Mouse (Mus musculus) spleen, adult 2 months (tissue): ENCODE measurements around the gene Miox. TPM values are rescaled to one million over a fixed set of nuclear protein-coding genes. Genes with fewer than 3 reads are reported as not detected.
A peak's percentile ranks its signal among the peaks of the same experiment; 100 is the strongest.

Experiments
- DNase-seq, 2 experiments: peaks; one replicate each; pipeline versions ENCODE4 v3.0.0 to v3.0.0-alpha.2; 2012 to 2021; ENCODE audit warnings: low spot score in 2 of 2, low read depth in 1 of 2
- H3K27ac ChIP-seq: fragments of 200-500 bp; 2 replicates; pipeline ENCODE4 v1.5.1; 2012; ENCODE audit warnings: low read length, inconsistent platforms; ENCODE audit not compliant: insufficient read depth
- H3K27me3 ChIP-seq: fragments of 200-500 bp; 2 replicates; pipeline ENCODE4 v1.6.1; 2012; ENCODE audit warnings: mild to moderate bottlenecking, moderate library complexity, low read length, inconsistent platforms; ENCODE audit not compliant: control insufficient read depth, insufficient read depth
- H3K36me3 ChIP-seq: fragments of 200-500 bp; 2 replicates; pipeline ENCODE4 v1.6.1; 2012; ENCODE audit warnings: mild to moderate bottlenecking, low read length, inconsistent platforms; ENCODE audit not compliant: control insufficient read depth, insufficient read depth
- H3K4me1 ChIP-seq: fragments of 200-500 bp; 2 replicates; pipeline ENCODE4 v1.6.1; 2011; ENCODE audit warnings: inconsistent platforms; ENCODE audit not compliant: control insufficient read depth, insufficient read depth, insufficient read length
- H3K4me3 ChIP-seq: fragments of 200-500 bp; 2 replicates; pipeline ENCODE4 v1.5.1; 2011; ENCODE audit warnings: mild to moderate bottlenecking, inconsistent platforms; ENCODE audit not compliant: insufficient read depth, insufficient read length; ENCODE audit errors: extremely low read depth
- CTCF ChIP-seq: fragments of 200-500 bp; IDR thresholded peaks from 2 replicates; pipeline ENCODE4 v1.5.1; 2011; ENCODE audit warnings: mild to moderate bottlenecking, inconsistent platforms; ENCODE audit not compliant: insufficient read depth, insufficient read length, insufficient replicate concordance; ENCODE audit errors: extremely low read depth
- POLR2A ChIP-seq: fragments of 200-500 bp; IDR thresholded peaks from 2 replicates; pipeline ENCODE4 v1.6.1; 2011; ENCODE audit warnings: low read depth, low read length, inconsistent platforms
- WGBS: fragments of 180-500 bp; shearing (Covaris S2); methylation state at CpG from one replicate; pipeline ENCODE4 v1.1.7; 2018; 5-methylcytosine and 5-hydroxymethylcytosine counted together
- polyA plus RNA-seq: library from polyadenylated mRNA; depleted of rRNA; stranded (reverse); fragments of >200 nt; gene quantifications from 2 replicates; pipeline ENCODE4 v1.2.3, GENCODE M21; 2012; rRNA removed

The Miox gene
- polyA plus RNA-seq, 1 experiment = 1.4 TPM

GRCm38 (mm10) chr15:89377938-89378828 is 44.0 kb downstream of the Miox start:
- no peak for TF ChIP-seq POLR2A
- TF ChIP-seq CTCF = no peak
- WGBS = 18% methylated on average over 46 of the region's 46 CpGs
- H3K27me3 ChIP-seq = peaks cover 9% of the 10 kb centered on the region
- H3K36me3 ChIP-seq = no peaks in the 10 kb centered on the region
- H3K4me1 ChIP-seq = peaks cover 7% of the 10 kb centered on the region
- H3K4me3 ChIP-seq = peak overlapping the region; percentile 24; the same call in 1 of the 2 replicates
- no peak overlapping the region for H3K27ac ChIP-seq
- no peak for DNase-seq

- DNase-seq = no peak
- peaks cover 9% of the 10 kb centered on the region for H3K27me3 ChIP-seq
- peak within 1 kb of the TSS; percentile 24; the same call in 1 of the 2 replicates for H3K4me3 ChIP-seq
- WGBS = 3% methylated on average over 33 of the region's 33 CpGs
- TF ChIP-seq POLR2A (no peak), CTCF (no peak)
- H3K36me3 ChIP-seq = no peaks in the 10 kb centered on the region
- peaks cover 6% of the 10 kb centered on the region for H3K4me1 ChIP-seq
- H3K27ac ChIP-seq = no peak within 1 kb of the TSS
Measured at GRCm38 (mm10) chr15:89378831-89379401, 44.7 kb downstream of the Miox start, which contains the start of gene Odf3b. Gene Odf3b, minus strand, starts transcription at chr15:89379282.

- Histone ChIP-seq H3K36me3 (no peaks in the 10 kb centered on the region), H3K27ac (no peak overlapping the region), H3K4me3 (no peak overlapping the region), H3K4me1 (peaks cover 3% of the 10 kb centered on the region; the same call in 1 of the 2 replicates), H3K27me3 (peaks cover 9% of the 10 kb centered on the region)
- WGBS = 10% methylated on average over 10 of the region's 10 CpGs
- no peak for DNase-seq
- no peak for TF ChIP-seq CTCF
- TF ChIP-seq POLR2A = no peak
Measured at GRCm38 (mm10) chr15:89379429-89379828, 45.2 kb downstream of the Miox start.

DNA sequence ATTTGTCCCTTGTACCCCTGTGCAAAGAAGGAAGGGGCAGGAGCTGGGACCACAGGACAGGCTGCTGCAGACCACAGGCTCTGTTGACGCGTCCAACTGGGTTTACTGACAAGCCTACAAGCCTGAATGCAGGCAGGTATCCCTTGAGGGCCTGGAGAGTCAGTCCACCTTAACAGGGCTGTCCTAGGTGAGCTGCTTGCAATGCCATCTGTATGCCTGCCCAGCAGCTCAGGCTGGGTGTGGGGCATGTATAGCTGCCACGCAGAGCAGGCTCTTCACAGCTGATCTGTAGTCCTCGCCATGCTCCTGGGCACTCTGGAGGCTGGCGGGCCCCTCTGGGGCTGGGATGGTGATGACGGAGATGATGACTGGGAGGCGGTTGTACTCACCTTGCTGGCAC is 50.4 kb downstream of the Miox start, which contains the start of gene Klhdc7b:
TSS of gene Klhdc7b (plus strand) at position 301 of the 400 bp plus-strand sequence.
- no peak within 1 kb of the TSS for H3K4me3 ChIP-seq
- TF ChIP-seq CTCF (no peak), POLR2A (no peak)
- H3K4me1 ChIP-seq = no peaks in the 10 kb centered on the region
- H3K36me3 ChIP-seq = no peaks in the 10 kb centered on the region
- WGBS = 91% methylated on average over 7 of the region's 7 CpGs
- DNase-seq = no peak
- no peaks in the 10 kb centered on the region for H3K27me3 ChIP-seq
- no peak within 1 kb of the TSS for H3K27ac ChIP-seq

Other genes with a start within 250 kb of the Miox start
- gene Selenoo, start 245.3 kb upstream of the Miox start, polyA plus RNA-seq = 27.7 and 41.4 TPM in 2 replicates
- 38.4 and 45.1 TPM in 2 replicates for gene Tubgcp6, start 211.3 kb upstream of the Miox start, polyA plus RNA-seq
- gene Hdac10, start 205.7 kb upstream of the Miox start, polyA plus RNA-seq = 76.2 and 86.8 TPM in 2 replicates
- gene Mapk12, start 193.7 kb upstream of the Miox start, polyA plus RNA-seq = 3.7 and 3.9 TPM in 2 replicates
- 29.0 and 35.1 TPM in 2 replicates for gene Mapk11, start 184.8 kb upstream of the Miox start, polyA plus RNA-seq
- gene Plxnb2, start 153.6 kb upstream of the Miox start, polyA plus RNA-seq = 89.4 and 96.8 TPM in 2 replicates
- gene Dennd6b, start 137.9 kb upstream of the Miox start, polyA plus RNA-seq = 25.2 and 30.8 TPM in 2 replicates
- gene Ppp6r2, start 122.8 kb upstream of the Miox start, polyA plus RNA-seq = 120 and 255 TPM in 2 replicates
- gene Sbf1, start 19.1 kb upstream of the Miox start, polyA plus RNA-seq = 320 and 349 TPM in 2 replicates
- 3.5 and 6.5 TPM in 2 replicates for gene Adm2, start 11.7 kb upstream of the Miox start, polyA plus RNA-seq
- gene Lmf2, start 21.3 kb downstream of the Miox start, polyA plus RNA-seq = 51.5 and 53.6 TPM in 2 replicates
- gene Ncaph2, start 21.3 kb downstream of the Miox start, polyA plus RNA-seq = 113 and 131 TPM in 2 replicates
- 26.6 and 28.4 TPM in 2 replicates for gene Sco2, start 39.4 kb downstream of the Miox start, polyA plus RNA-seq
- 2.9 and 4.6 TPM in 2 replicates for gene Tymp, start 42.6 kb downstream of the Miox start, polyA plus RNA-seq
- gene Odf3b, start 44.9 kb downstream of the Miox start, polyA plus RNA-seq = 1.5 and 1.6 TPM in 2 replicates
- 0.02 TPM in 1 of 2 replicates, not detected in the other for gene Klhdc7b, start 50.5 kb downstream of the Miox start, polyA plus RNA-seq
- not detected in 2 replicates for gene Syce3, start 76.1 kb downstream of the Miox start, polyA plus RNA-seq
- gene Cpt1b, start 91.5 kb downstream of the Miox start, polyA plus RNA-seq = 1.7 and 1.8 TPM in 2 replicates
- 0.75 and 0.82 TPM in 2 replicates for gene C730034F03Rik, start 95.2 kb downstream of the Miox start, polyA plus RNA-seq
- gene Gm44502, start 95.3 kb downstream of the Miox start, polyA plus RNA-seq = 2.0 and 2.2 TPM in 2 replicates
- 62.6 and 72.1 TPM in 2 replicates for gene Chkb, start 95.5 kb downstream of the Miox start, polyA plus RNA-seq
- gene Mapk8ip2, start 119.5 kb downstream of the Miox start, polyA plus RNA-seq = 0.02 TPM in 1 of 2 replicates, not detected in the other
- 31.3 and 31.5 TPM in 2 replicates for gene Arsa, start 143.0 kb downstream of the Miox start, polyA plus RNA-seq
- gene Shank3, start 165.2 kb downstream of the Miox start, polyA plus RNA-seq = 24.6 and 26.2 TPM in 2 replicates
- gene Acr, start 233.9 kb downstream of the Miox start, polyA plus RNA-seq = 0.79 and 1.1 TPM in 2 replicates